Mouse (Mus musculus): Measurements from ENCODE around the gene Mobp.

DNA sequence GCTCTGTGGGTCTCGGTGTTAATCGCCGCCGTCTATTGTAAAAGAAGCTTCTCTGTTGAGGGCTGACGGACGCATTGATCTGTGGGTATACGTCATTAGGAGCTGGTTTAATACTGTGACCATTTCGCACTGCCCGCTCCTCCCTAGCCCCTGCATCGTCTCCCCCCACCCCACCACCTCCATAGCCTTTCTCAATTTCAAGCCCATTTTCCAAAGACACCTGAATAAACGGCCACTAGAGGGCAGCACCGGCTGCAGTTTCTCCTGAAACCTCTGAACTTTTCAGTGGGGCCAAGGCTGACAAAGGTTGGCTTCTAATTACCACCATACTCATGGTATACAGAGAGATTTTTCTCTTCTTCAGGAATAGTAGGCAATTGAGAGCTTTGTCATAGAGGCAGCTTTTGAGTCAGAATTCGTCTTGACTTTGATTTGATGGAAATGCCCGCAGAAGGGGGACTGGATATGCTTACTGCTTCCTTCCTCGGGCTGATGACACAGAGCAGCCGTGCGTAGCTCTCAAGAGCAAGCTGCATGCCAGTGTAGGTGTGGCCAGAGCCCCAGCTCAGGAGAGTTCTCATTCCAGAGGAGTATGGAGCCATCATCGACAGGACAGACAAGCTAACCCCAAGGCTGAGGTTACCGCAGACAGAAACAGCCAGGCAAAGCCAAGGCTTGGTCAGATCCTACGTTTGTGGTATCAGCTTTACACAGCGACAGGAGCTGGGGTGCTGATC is 42.0 kb downstream of the Mobp start:
- no peak for TF ChIP-seq POLR2A (IDR thresholded peaks at IDR 0.05; ENCODE audit: borderline replicate concordance, extremely low read depth, low read depth, low read length)
- TF ChIP-seq CTCF (IDR thresholded peaks at IDR 0.05; ENCODE audit: insufficient read depth, low read length), result peak; percentile 62; the same call in 1 of the 2 replicates

All from lung, adult 2 months (tissue).